ENCODE assay signal across 8 mouse cellular contexts in genomic region chr7:132898234-132898633, GRCm38 (mm10). TPM values are rescaled to one million over a fixed set of nuclear protein-coding genes. Genes with fewer than 3 reads are reported as not detected.
DNase-seq lines count a peak whose midpoint lies in the region; ATAC-seq and TF ChIP-seq lines count a peak whose summit lies in the region.

No protein-coding gene starts in this region.

- WGBS in heart, adult 2 months, result 88% methylated on average over 2 of the region's 2 CpGs
- WGBS in bone marrow, adult 2 months, result 79% methylated on average over 2 of the region's 2 CpGs
- WGBS in hindbrain, embryonic 14.5 days, result 86% methylated on average over 2 of the region's 2 CpGs
- 95% methylated on average over 2 of the region's 2 CpGs for WGBS in neural tube, embryonic 15.5 days
- WGBS in kidney, embryonic 15.5 days, result 91% methylated on average over 2 of the region's 2 CpGs

- no peak for TF ChIP-seq EP300 in heart, adult 2 months (IDR thresholded peaks at IDR 0.05; ENCODE audit: insufficient read depth, low read depth, low read length)

- no peak overlapping the region for H3K27ac ChIP-seq in heart, adult 2 months
- no peak overlapping the region for H3K27ac ChIP-seq in bone marrow, adult 2 months (ENCODE audit: control insufficient read depth, insufficient read depth, low read depth, low read length, poor library complexity)
- no peak overlapping the region for H3K27ac ChIP-seq in hindbrain, embryonic 14.5 days
- H3K27ac ChIP-seq in neural tube, embryonic 15.5 days (replicated peaks), result no peak overlapping the region
- H3K27ac ChIP-seq in kidney, embryonic 15.5 days, result no peak overlapping the region

- no peaks in the 10 kb centered on the region for H3K79me2 ChIP-seq in heart, adult 2 months (replicated peaks; ENCODE audit: control insufficient read depth, insufficient read depth, low read length)

- peaks cover 4% of the 10 kb centered on the region; the same call in 1 of the 2 replicates for H3K4me1 ChIP-seq in heart, adult 2 months (ENCODE audit: control insufficient read depth, insufficient read depth, low read length)
- no peaks in the 10 kb centered on the region for H3K4me1 ChIP-seq in bone marrow, adult 2 months (ENCODE audit: control insufficient read depth, insufficient read depth, low read length)
- H3K4me1 ChIP-seq in hindbrain, embryonic 14.5 days (replicated peaks; ENCODE audit: control insufficient read depth, insufficient read depth, low read length), result no peaks in the 10 kb centered on the region
- no peaks in the 10 kb centered on the region; the same call in 1 of the 2 replicates for H3K4me1 ChIP-seq in neural tube, embryonic 15.5 days
- H3K4me1 ChIP-seq in kidney, embryonic 15.5 days, result no peaks in the 10 kb centered on the region

- H3K4me3 ChIP-seq in heart, adult 2 months, result no peak overlapping the region
- no peak overlapping the region for H3K4me3 ChIP-seq in bone marrow, adult 2 months (replicated peaks; ENCODE audit: control insufficient read depth, low read depth, low read length)
- H3K4me3 ChIP-seq in hindbrain, embryonic 14.5 days (replicated peaks; ENCODE audit: low read length), result no peak overlapping the region
- no peak overlapping the region for H3K4me3 ChIP-seq in neural tube, embryonic 15.5 days (replicated peaks)
- H3K4me3 ChIP-seq in kidney, embryonic 15.5 days (replicated peaks), result no peak overlapping the region

- H3K4me2 ChIP-seq in hindbrain, embryonic 14.5 days (replicated peaks), result no peak overlapping the region
- H3K4me2 ChIP-seq in neural tube, embryonic 15.5 days, result no peak overlapping the region
- H3K4me2 ChIP-seq in kidney, embryonic 15.5 days, result no peak overlapping the region

- H3K9me3 ChIP-seq in hindbrain, embryonic 14.5 days (ENCODE audit: control insufficient read depth, low read length), result no peaks in the 10 kb centered on the region
- H3K9me3 ChIP-seq in neural tube, embryonic 15.5 days (replicated peaks), result no peaks in the 10 kb centered on the region
- no peaks in the 10 kb centered on the region for H3K9me3 ChIP-seq in kidney, embryonic 15.5 days (replicated peaks)

- ATAC-seq in hindbrain, embryonic 14.5 days (ENCODE audit: low FRiP score), result no peak
- ATAC-seq in neural tube, embryonic 15.5 days (ENCODE audit: low FRiP score), result no peak
- no peak for ATAC-seq in kidney, embryonic 15.5 days (replicated peaks; ENCODE audit: low FRiP score)

- H3K36me3 ChIP-seq in heart, adult 2 months (ENCODE audit: control insufficient read depth, insufficient read depth, low read length), result no peaks in the 10 kb centered on the region
- no peaks in the 10 kb centered on the region for H3K36me3 ChIP-seq in hindbrain, embryonic 14.5 days (replicated peaks; ENCODE audit: control insufficient read depth, insufficient read depth)
- no peaks in the 10 kb centered on the region for H3K36me3 ChIP-seq in neural tube, embryonic 15.5 days
- H3K36me3 ChIP-seq in kidney, embryonic 15.5 days, result no peaks in the 10 kb centered on the region

- intact Hi-C loops in heart, adult 2 months (cut with DNase I), result loop anchor here (5.0 kb wide), 1 partner anchor 241 kb away; no protein-coding TSS in a partner anchor

- no peaks in the 10 kb centered on the region for H3K27me3 ChIP-seq in heart, adult 2 months (ENCODE audit: control insufficient read depth, insufficient read depth, low read length)
- no peaks in the 10 kb centered on the region for H3K27me3 ChIP-seq in hindbrain, embryonic 14.5 days (ENCODE audit: control insufficient read depth, insufficient read depth, low read length)
- no peaks in the 10 kb centered on the region for H3K27me3 ChIP-seq in neural tube, embryonic 15.5 days (replicated peaks)
- no peaks in the 10 kb centered on the region for H3K27me3 ChIP-seq in kidney, embryonic 15.5 days

- peak; percentile 78 for TF ChIP-seq CTCF in heart, adult 2 months (IDR thresholded peaks at IDR 0.05)
- TF ChIP-seq CTCF in bone marrow, adult 2 months (IDR thresholded peaks at IDR 0.05; ENCODE audit: control insufficient read depth, insufficient read depth, low read length), result peak; percentile 59

- no peak for DNase-seq in heart, adult 2 months
- DNase-seq in heart, adult 18-20 months, result no peak
- peak; percentile 76 for DNase-seq in CD4-positive, CD25-positive, alpha-beta regulatory T cell, adult 2 months (ENCODE audit: low read depth, low spot score)
- peak; percentile 17 for DNase-seq in mesoderm, embryonic 11.5 days (ENCODE audit: low read depth, low spot score)
- DNase-seq in hindbrain, embryonic 14.5 days (ENCODE audit: low spot score), result no peak

- H3K9ac ChIP-seq in heart, adult 2 months (ENCODE audit: low read depth, low read length), result no peak overlapping the region
- H3K9ac ChIP-seq in hindbrain, embryonic 14.5 days, result no peak overlapping the region
- H3K9ac ChIP-seq in neural tube, embryonic 15.5 days (replicated peaks), result no peak overlapping the region
- no peak overlapping the region for H3K9ac ChIP-seq in kidney, embryonic 15.5 days

- no peak for TF ChIP-seq POLR2A in heart, adult 2 months (IDR thresholded peaks at IDR 0.05; ENCODE audit: insufficient read depth, low read depth, low read length)
- no peak for TF ChIP-seq POLR2A in bone marrow, adult 2 months (IDR thresholded peaks at IDR 0.05; ENCODE audit: borderline replicate concordance, control insufficient read depth, low read depth, low read length)

RNA-seq across cellular contexts. Expression of gene Zranb1, which starts 32.7 kb away (rescaled TPM):
- total RNA-seq in heart, adult 2 months (2021), result 10 to 100 TPM; 31.5 to 37.2 TPM
- polyA plus RNA-seq in heart, adult 2 months (2012; rRNA removed), result 8.2 and 17.6 TPM in 2 replicates
- 10 to 100 TPM; 35.8 to 36.4 TPM for total RNA-seq in heart, adult 18-20 months (2021)
- polyA plus RNA-seq in bone marrow, adult 2 months (2011; ENCODE audit: insufficient read depth, insufficient read length, low replicate concordance, missing spikeins), result 23.8 and 50.2 TPM in 2 replicates
- polyA plus RNA-seq in hindbrain, embryonic 14.5 days (2014; fragmentation: Nextera tagmentation; extraction: Ambion mirVana), result 32.6 and 32.8 TPM in 2 replicates
- 19.6 and 20.5 TPM in 2 replicates for polyA plus RNA-seq in neural tube, embryonic 15.5 days (2015; fragmentation: Nextera tagmentation; extraction: Ambion mirVana)
- polyA plus RNA-seq in kidney, embryonic 15.5 days (2015; fragmentation: Nextera tagmentation; extraction: Ambion mirVana), result 12.7 and 12.9 TPM in 2 replicates

RNA-seq across cellular contexts. Expression of gene Abraxas2, which starts 39.2 kb away (rescaled TPM):
- 10 to 100 TPM; 20.3 to 21.3 TPM for total RNA-seq in heart, adult 2 months (2021)
- polyA plus RNA-seq in heart, adult 2 months (2012; rRNA removed), result 9.8 and 15.9 TPM in 2 replicates
- 10 to 100 TPM; 21.4 to 21.7 TPM for total RNA-seq in heart, adult 18-20 months (2021)
- polyA plus RNA-seq in bone marrow, adult 2 months (2011; ENCODE audit: insufficient read depth, insufficient read length, low replicate concordance, missing spikeins), result 8.4 and 20.1 TPM in 2 replicates
- 36.4 and 44.9 TPM in 2 replicates for polyA plus RNA-seq in hindbrain, embryonic 14.5 days (2014; fragmentation: Nextera tagmentation; extraction: Ambion mirVana)
- polyA plus RNA-seq in neural tube, embryonic 15.5 days (2015; fragmentation: Nextera tagmentation; extraction: Ambion mirVana), result 32.6 and 34.5 TPM in 2 replicates
- polyA plus RNA-seq in kidney, embryonic 15.5 days (2015; fragmentation: Nextera tagmentation; extraction: Ambion mirVana), result 39.0 and 41.4 TPM in 2 replicates

RNA-seq across cellular contexts. Expression of gene Eef1akmt2, which starts 45.8 kb away (rescaled TPM):
- total RNA-seq in heart, adult 2 months (2021), result 1 to 10 TPM; 7.7 TPM
- polyA plus RNA-seq in heart, adult 2 months (2012; rRNA removed), result 5.2 and 6.0 TPM in 2 replicates
- 10 to 100 TPM in 1 of 2 experiments, 1 to 10 TPM in 1; 7.3 to 10.4 TPM for total RNA-seq in heart, adult 18-20 months (2021)
- polyA plus RNA-seq in bone marrow, adult 2 months (2011; ENCODE audit: insufficient read depth, insufficient read length, low replicate concordance, missing spikeins), result 12.6 and 17.8 TPM in 2 replicates
- polyA plus RNA-seq in hindbrain, embryonic 14.5 days (2014; fragmentation: Nextera tagmentation; extraction: Ambion mirVana), result 85.1 and 86.7 TPM in 2 replicates
- polyA plus RNA-seq in neural tube, embryonic 15.5 days (2015; fragmentation: Nextera tagmentation; extraction: Ambion mirVana), result 76.3 and 84.5 TPM in 2 replicates
- 67.9 and 70.8 TPM in 2 replicates for polyA plus RNA-seq in kidney, embryonic 15.5 days (2015; fragmentation: Nextera tagmentation; extraction: Ambion mirVana)

Comparison
In these comparisons a context has a peak if more than half of its experiments do, and no peak if none do; other contexts are left out.
1. DNase-seq: peak in CD4-positive, CD25-positive, alpha-beta regulatory T cell, adult 2 months (single experiment) and mesoderm, embryonic 11.5 days (single experiment); none in heart, adult 2 months (0 of 2), heart, adult 18-20 months (0 of 2) and hindbrain, embryonic 14.5 days (single experiment).